Mouse (Mus musculus) liver, adult 2 months (tissue): ENCODE data around the gene Klf4.

Experiments used
- CTCF ChIP-seq: fragments of 200-500 bp; IDR thresholded peaks from 2 replicates; pipeline ENCODE4 v1.5.1; 2011; ENCODE audit warnings: low read depth, low read length, control low read depth
- POLR2A ChIP-seq: fragments of 200-500 bp; IDR thresholded peaks from 2 replicates; pipeline ENCODE4 v1.6.1; 2011; ENCODE audit warnings: low read length, control low read depth; ENCODE audit not compliant: insufficient read depth; ENCODE audit errors: extremely low read depth

DNA sequence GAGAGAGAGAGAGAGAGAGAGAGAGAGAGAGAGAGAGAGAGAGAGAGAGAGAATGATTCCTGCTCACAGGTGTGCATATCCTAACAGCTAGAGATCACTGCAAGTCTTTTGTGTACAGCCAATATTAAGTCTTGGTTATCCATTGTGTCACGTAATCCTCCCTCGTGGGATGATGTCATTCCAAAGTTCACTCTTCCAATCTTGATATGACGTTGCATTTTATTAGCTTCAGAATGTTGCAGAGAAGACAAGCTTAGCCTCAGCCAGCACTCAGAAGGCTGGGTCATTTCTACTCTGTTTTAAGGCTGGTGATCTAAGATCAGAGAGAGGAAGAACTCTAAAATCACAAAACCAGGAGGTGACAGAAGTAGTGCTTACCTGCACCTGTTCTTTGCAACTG lies 39.0 kb downstream of the Klf4 start:
- TF ChIP-seq CTCF (no peak), POLR2A (no peak)
